Mouse (Mus musculus): ENCODE results near the gene Sde2.

GRCm38 (mm10) chr1:180815371-180816024 lies 35.4 kb upstream of the Sde2 start:
- TF ChIP-seq CTCF (IDR thresholded peaks at IDR 0.05; ENCODE audit: low read depth, low read length) (no peak), POLR2A (IDR thresholded peaks at IDR 0.05; ENCODE audit: borderline replicate concordance, low read depth, low read length) (no peak)

Measured in bone marrow macrophage, adult 2 months (primary cell).